Mouse (Mus musculus): ENCODE measurements around the gene Ntrk3.

GRCm38 (mm10) chr7:78719795-78720460, 17.9 kb downstream of the Ntrk3 start:
- TF ChIP-seq CTCF (IDR thresholded peaks at IDR 0.05; ENCODE audit: extremely low read depth, insufficient read depth, low read length) (no peak), POLR2A (IDR thresholded peaks at IDR 0.05; ENCODE audit: extremely low read depth, insufficient read depth, low read length) (no peak)
